Mouse (Mus musculus): ENCODE data around the gene Slc22a14. TPM values are rescaled to one million over a fixed set of nuclear protein-coding genes. Genes with fewer than 3 reads are reported as not detected.

Gene Slc22a14
- polyA plus RNA-seq, 1 experiment from 2014 or later, result not detected

GRCm38 (mm10) chr9:119340909-119341816 lies 24.2 kb downstream of the Slc22a14 start, which contains the start of gene Myd88:
Myd88 (minus strand) TSS chr9:119341411.
- H3K9me3 ChIP-seq (ENCODE audit: control insufficient read depth, low read length), result no peaks in the 10 kb centered on the region
- H3K36me3 ChIP-seq (ENCODE audit: control insufficient read depth, insufficient read depth, low read length), result peaks cover 15% of the 10 kb centered on the region
- H3K4me3 ChIP-seq (ENCODE audit: low read depth, low read length), result peak within 1 kb of the TSS; percentile 63
- H3K27ac ChIP-seq (replicated peaks), result peak within 1 kb of the TSS; percentile 93
- H3K27me3 ChIP-seq (ENCODE audit: control insufficient read depth, insufficient read depth, low read length), result no peaks in the 10 kb centered on the region
- TF ChIP-seq EP300 (optimal IDR thresholded peaks at IDR 0.05) (no peak), CTCF (IDR thresholded peaks at IDR 0.05; ENCODE audit: low read depth) (no peak)
- H3K4me1 ChIP-seq (replicated peaks; ENCODE audit: control insufficient read depth, insufficient read depth), result peaks cover 5% of the 10 kb centered on the region
- H3K4me2 ChIP-seq (replicated peaks; ENCODE audit: low read depth), result peak within 1 kb of the TSS; percentile 70
- peak; percentile 98 for DNase-seq (ENCODE audit: low spot score)
- peak; percentile 97 for ATAC-seq (ENCODE audit: low FRiP score, low TSS enrichment)
- WGBS, result under 1% methylated on average over 68 of the region's 68 CpGs
- peak within 1 kb of the TSS; percentile 86 for H3K9ac ChIP-seq (ENCODE audit: low read length)

DNA sequence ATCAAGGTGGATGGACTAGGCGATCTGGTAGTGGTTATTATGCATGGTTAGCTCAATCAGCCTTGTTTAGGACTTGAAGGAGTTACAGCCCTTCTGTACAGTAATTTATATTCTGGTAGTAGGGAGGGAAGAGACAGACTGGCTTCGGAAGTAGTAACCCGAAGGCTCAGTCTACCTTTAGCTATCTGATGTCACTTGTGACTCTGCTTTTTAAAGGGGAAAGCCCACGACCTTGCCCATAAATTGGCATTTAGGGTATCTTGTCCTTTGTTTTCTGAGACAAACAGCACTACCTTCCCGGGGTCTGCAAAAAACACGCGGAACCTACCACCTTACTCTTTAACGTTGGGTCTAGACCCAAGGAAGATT lies 25.2 kb downstream of the Slc22a14 start:
- Histone ChIP-seq H3K27ac (replicated peaks) (peak overlapping the region; percentile 83), H3K27me3 (ENCODE audit: control insufficient read depth, insufficient read depth, low read length) (no peaks in the 10 kb centered on the region), H3K9ac (ENCODE audit: low read length) (peak overlapping the region; percentile 82), H3K4me1 (replicated peaks; ENCODE audit: control insufficient read depth, insufficient read depth) (peaks cover 5% of the 10 kb centered on the region), H3K9me3 (ENCODE audit: control insufficient read depth, low read length) (no peaks in the 10 kb centered on the region), H3K36me3 (ENCODE audit: control insufficient read depth, insufficient read depth, low read length) (peaks cover 13% of the 10 kb centered on the region), H3K4me2 (replicated peaks; ENCODE audit: low read depth) (peak overlapping the region; percentile 66), H3K4me3 (ENCODE audit: low read depth, low read length) (peak overlapping the region; percentile 63)
- DNase-seq (ENCODE audit: low spot score) (no peak), ATAC-seq (ENCODE audit: low FRiP score, low TSS enrichment) (no peak)
- 4% methylated on average over 8 of the region's 8 CpGs for WGBS
- no peak for TF ChIP-seq CTCF (IDR thresholded peaks at IDR 0.05; ENCODE audit: low read depth)
- TF ChIP-seq EP300 (optimal IDR thresholded peaks at IDR 0.05), result no peak

DNA sequence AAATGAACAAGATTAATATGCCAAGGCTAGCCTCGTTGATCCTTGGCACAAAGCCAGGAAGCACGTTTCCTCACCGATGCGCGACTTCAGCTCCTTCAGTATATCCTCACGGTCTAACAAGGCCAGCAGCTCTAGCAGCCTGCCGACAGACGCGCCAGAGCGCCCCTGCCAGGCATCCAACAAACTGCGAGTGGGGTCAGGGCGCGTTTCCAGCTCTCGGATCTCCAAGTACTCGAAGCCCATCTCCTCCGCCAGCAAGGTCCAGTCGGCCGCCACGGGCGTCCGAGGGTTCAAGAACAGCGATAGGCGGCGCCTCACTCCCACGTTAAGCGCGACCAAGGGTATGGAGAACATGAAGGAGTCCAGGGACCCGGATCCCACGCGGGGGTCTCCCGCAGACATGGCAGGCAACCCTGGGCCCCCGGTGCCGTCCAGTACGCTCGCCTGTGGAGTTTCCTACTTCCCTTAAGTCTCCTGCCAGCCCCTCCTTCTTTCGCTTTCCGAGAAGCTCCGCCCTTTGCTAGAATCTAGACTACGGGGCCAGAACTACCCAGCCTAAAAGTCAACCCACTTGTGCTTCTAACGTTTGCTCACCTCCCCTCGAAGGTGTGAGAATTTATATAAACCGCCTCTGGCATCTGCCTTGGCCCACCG lies 25.7 kb downstream of the Slc22a14 start, which contains the start of gene Acaa1a:
Gene Acaa1a (plus strand): TSS at position 119 of the 654 bp plus-strand sequence.
- ATAC-seq (ENCODE audit: low FRiP score, low TSS enrichment), result peak; percentile 13; the same call in 1 of the 2 replicates

DNA sequence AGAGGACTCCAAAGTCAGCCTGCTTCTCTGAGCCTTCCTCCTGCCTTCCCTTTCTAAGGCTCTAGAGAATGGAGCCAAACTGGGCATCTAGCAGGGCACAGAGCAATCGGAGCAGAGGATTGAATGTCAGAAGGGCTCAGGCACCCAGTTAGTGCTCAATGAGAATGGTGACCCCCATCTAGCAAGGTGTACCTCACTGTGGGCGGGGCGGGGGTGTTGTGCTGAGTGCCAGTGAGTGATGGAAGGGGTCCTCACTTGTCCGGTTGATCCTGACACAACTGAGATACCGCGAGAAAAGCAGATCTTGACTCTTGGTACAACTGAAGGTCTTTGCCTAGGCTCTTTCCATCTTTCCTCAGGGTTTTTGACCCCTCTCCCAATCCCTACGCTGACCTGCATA lies 26.2 kb downstream of the Slc22a14 start:
- H3K4me1 ChIP-seq (replicated peaks; ENCODE audit: control insufficient read depth, insufficient read depth), result peaks cover 5% of the 10 kb centered on the region
- ATAC-seq (ENCODE audit: low FRiP score, low TSS enrichment) (no peak), DNase-seq (ENCODE audit: low spot score) (no peak)
- peak overlapping the region; percentile 66 for H3K4me2 ChIP-seq (replicated peaks; ENCODE audit: low read depth)
- H3K9me3 ChIP-seq (ENCODE audit: control insufficient read depth, low read length), result no peaks in the 10 kb centered on the region
- peak overlapping the region; percentile 82 for H3K9ac ChIP-seq (ENCODE audit: low read length)
- H3K36me3 ChIP-seq (ENCODE audit: control insufficient read depth, insufficient read depth, low read length), result peaks cover 8% of the 10 kb centered on the region
- 43% methylated on average over 7 of the region's 7 CpGs for WGBS
- peak overlapping the region; percentile 63 for H3K4me3 ChIP-seq (ENCODE audit: low read depth, low read length)
- H3K27ac ChIP-seq (replicated peaks), result no peak overlapping the region; the same call in 1 of the 2 replicates
- H3K27me3 ChIP-seq (ENCODE audit: control insufficient read depth, insufficient read depth, low read length), result no peaks in the 10 kb centered on the region
- TF ChIP-seq CTCF (IDR thresholded peaks at IDR 0.05; ENCODE audit: low read depth), result no peak
- no peak for TF ChIP-seq EP300 (optimal IDR thresholded peaks at IDR 0.05)

More for the DNA sequence above, 25.7 kb downstream of the Slc22a14 start, which contains the start of gene Acaa1a:
- Histone ChIP-seq H3K4me1 (replicated peaks; ENCODE audit: control insufficient read depth, insufficient read depth) (peaks cover 5% of the 10 kb centered on the region), H3K9me3 (ENCODE audit: control insufficient read depth, low read length) (no peaks in the 10 kb centered on the region), H3K27me3 (ENCODE audit: control insufficient read depth, insufficient read depth, low read length) (no peaks in the 10 kb centered on the region), H3K9ac (ENCODE audit: low read length) (peak within 1 kb of the TSS; percentile 82), H3K4me2 (replicated peaks; ENCODE audit: low read depth) (peak within 1 kb of the TSS; percentile 66), H3K36me3 (ENCODE audit: control insufficient read depth, insufficient read depth, low read length) (peaks cover 10% of the 10 kb centered on the region), H3K27ac (replicated peaks) (peak within 1 kb of the TSS; percentile 83), H3K4me3 (ENCODE audit: low read depth, low read length) (peak within 1 kb of the TSS; percentile 63)
- peak; percentile 80 for DNase-seq (ENCODE audit: low spot score)
- peak; percentile 45 for TF ChIP-seq CTCF (IDR thresholded peaks at IDR 0.05; ENCODE audit: low read depth)
- TF ChIP-seq EP300 (optimal IDR thresholded peaks at IDR 0.05), result no peak
- WGBS, result under 1% methylated on average over 43 of the region's 43 CpGs

- peaks cover 7% of the 10 kb centered on the region for H3K36me3 ChIP-seq (ENCODE audit: control insufficient read depth, insufficient read depth, low read length)
- peak overlapping the region; percentile 66 for H3K4me2 ChIP-seq (replicated peaks; ENCODE audit: low read depth)
- H3K4me3 ChIP-seq (ENCODE audit: low read depth, low read length), result no peak overlapping the region
- no peaks in the 10 kb centered on the region for H3K27me3 ChIP-seq (ENCODE audit: control insufficient read depth, insufficient read depth, low read length)
- 88% methylated on average over 3 of the region's 3 CpGs for WGBS
- no peak for TF ChIP-seq CTCF (IDR thresholded peaks at IDR 0.05; ENCODE audit: low read depth)
- no peak for TF ChIP-seq EP300 (optimal IDR thresholded peaks at IDR 0.05)
- H3K4me1 ChIP-seq (replicated peaks; ENCODE audit: control insufficient read depth, insufficient read depth), result peaks cover 5% of the 10 kb centered on the region
- H3K27ac ChIP-seq (replicated peaks), result no peak overlapping the region
- no peaks in the 10 kb centered on the region for H3K9me3 ChIP-seq (ENCODE audit: control insufficient read depth, low read length)
- no peak for ATAC-seq (ENCODE audit: low FRiP score, low TSS enrichment)
- DNase-seq (ENCODE audit: low spot score), result no peak
- H3K9ac ChIP-seq (ENCODE audit: low read length), result no peak overlapping the region
These were observed 27.0 kb downstream of the Slc22a14 start for GRCm38 (mm10) chr9:119338350-119338749.
